Mouse (Mus musculus) frontal cortex, postnatal 10 days (tissue): ENCODE data around the gene Mtmr11.
"Not testable (repeated sequence)": the region's sequence is repeated elsewhere in the genome, so short reads cannot be mapped to it uniquely, and the experiment has no call there.

Experiments
- DNase-seq, 2 experiments: peaks; one replicate each; pipeline ENCODE4 v3.0.0; 2022; ENCODE audit warnings: low spot score in 2 of 2, mixed read lengths in 1 of 2

The Mtmr11 gene

GRCm38 (mm10) chr3:96209242-96209641, 47.4 kb downstream of the Mtmr11 start:
- DNase-seq, result no peak

- no peak for DNase-seq
Observed at GRCm38 (mm10) chr3:96219191-96219641, 57.4 kb downstream of the Mtmr11 start.

GRCm38 (mm10) chr3:96219661-96220130, 57.9 kb downstream of the Mtmr11 start, which contains the start of the genes Bola1 and Hist2h2ab:
Gene Bola1 (minus strand): TSS chr3:96219709.
Gene Hist2h2ab (plus strand): TSS chr3:96219865.
- peak; percentile 61 to 73 for DNase-seq

GRCm38 (mm10) chr3:96220131-96220764, 58.4 kb downstream of the Mtmr11 start:
- not testable (repeated sequence) for DNase-seq

GRCm38 (mm10) chr3:96220765-96221639, 59.2 kb downstream of the Mtmr11 start, which contains the start of the genes Hist2h2ac and Hist2h2be:
Gene Hist2h2ac (minus strand): TSS chr3:96220880.
Gene Hist2h2be (plus strand): TSS chr3:96221119.
- DNase-seq, result peak; percentile 80
